Comparison of ENCODE assay signal across 17 mouse cellular contexts in genomic region chr11:81371545-81371944, GRCm38 (mm10).
DNase-seq lines count a peak whose midpoint lies in the region; ATAC-seq and TF ChIP-seq lines count a peak whose summit lies in the region.
"Had no signal": no experiment of that assay in that cellular context is flagged by ENCODE, and none has a peak within 500 bp of the region (broad histone marks: within the 10 kb centered on the region; RNA-seq: fewer than 3 reads in every experiment).

No protein-coding gene starts in this region.

- no peak overlapping the region for H3K4me3 ChIP-seq in lung, embryonic 14.5 days (ENCODE audit: low read depth, low read length)
- H3K4me3 ChIP-seq in embryonic facial prominence, embryonic 10.5 days = no peak overlapping the region
- no peak overlapping the region for H3K4me3 ChIP-seq in stomach, postnatal 0 days (ENCODE audit: low read depth, low read length)
- H3K4me3 ChIP-seq: forebrain, embryonic 12.5 days; heart, embryonic 10.5 days; liver, embryonic 13.5 days; megakaryocyte, embryonic 14.5 days; neural tube, embryonic 12.5 days had no signal

- H3K9ac ChIP-seq in lung, embryonic 14.5 days = no peak overlapping the region
- no peak overlapping the region for H3K9ac ChIP-seq in stomach, postnatal 0 days (ENCODE audit: low read length)
- H3K9ac ChIP-seq: forebrain, embryonic 12.5 days; liver, embryonic 13.5 days; neural tube, embryonic 12.5 days had no signal

- no peak for ATAC-seq in cerebellum, adult (ENCODE audit: insufficient number of reproducible peaks, low FRiP score, low TSS enrichment)
- no peak for ATAC-seq in lung, embryonic 14.5 days (ENCODE audit: insufficient read depth)
- no peak for ATAC-seq in stomach, postnatal 0 days (ENCODE audit: low FRiP score, low TSS enrichment)
- ATAC-seq: activated CD4-positive, CD25-positive, alpha-beta regulatory T cell, adult 4 months; inflammation-experienced regulatory T-cells, adult 6 months had no signal

- no peak overlapping the region for H3K4me2 ChIP-seq in lung, embryonic 14.5 days
- H3K4me2 ChIP-seq in stomach, postnatal 0 days (replicated peaks; ENCODE audit: low read depth) = no peak overlapping the region
- H3K4me2 ChIP-seq: forebrain, embryonic 12.5 days; liver, embryonic 13.5 days; neural tube, embryonic 12.5 days had no signal

- intact Hi-C loops in left cerebral cortex, postnatal 14 days (cut with DNase I) = loop anchor here (10.0 kb wide), 2 partner anchors 93 to 243 kb away; no protein-coding TSS in a partner anchor

- peak; percentile 26 to 31 for DNase-seq in cerebellum, postnatal 10 days
- peak; percentile 69 for DNase-seq in lung, embryonic 14.5 days
- no peak for DNase-seq in lung, postnatal 14 days
- no peak for DNase-seq in embryonic facial prominence, embryonic 10.5 days (ENCODE audit: low spot score)
- DNase-seq in kidney, postnatal 25 days = peak; percentile 63 to 73
- DNase-seq in left cerebral cortex, postnatal 14 days (ENCODE audit: low spot score in 2 of 2) = no peak
- no peak for DNase-seq in stomach, postnatal 0 days (ENCODE audit: low spot score)
- DNase-seq: liver, embryonic 13.5 days; right cerebral cortex, postnatal 4 days had no signal

- no peaks in the 10 kb centered on the region for H3K9me3 ChIP-seq in lung, embryonic 14.5 days (ENCODE audit: low read depth, low read length)
- H3K9me3 ChIP-seq in embryonic facial prominence, embryonic 10.5 days = no peaks in the 10 kb centered on the region
- H3K9me3 ChIP-seq in stomach, postnatal 0 days (ENCODE audit: control insufficient read depth, low read length) = no peaks in the 10 kb centered on the region
- H3K9me3 ChIP-seq: forebrain, embryonic 12.5 days; heart, embryonic 10.5 days; liver, embryonic 13.5 days; neural tube, embryonic 12.5 days had no signal

- no peaks in the 10 kb centered on the region for H3K36me3 ChIP-seq in lung, embryonic 14.5 days (ENCODE audit: insufficient read depth)
- no peaks in the 10 kb centered on the region for H3K36me3 ChIP-seq in embryonic facial prominence, embryonic 10.5 days (replicated peaks)
- H3K36me3 ChIP-seq in stomach, postnatal 0 days (ENCODE audit: control insufficient read depth, insufficient read depth, low read length) = no peaks in the 10 kb centered on the region
- H3K36me3 ChIP-seq: forebrain, embryonic 12.5 days; G1E; heart, embryonic 10.5 days; liver, embryonic 13.5 days; neural tube, embryonic 12.5 days had no signal

- WGBS in lung, embryonic 14.5 days = 18% methylated on average over 8 of the region's 8 CpGs
- WGBS in embryonic facial prominence, embryonic 10.5 days = 41% methylated on average over 8 of the region's 8 CpGs
- WGBS in stomach, postnatal 0 days = 39% methylated on average over 8 of the region's 8 CpGs

- no peak for TF ChIP-seq EP300 in stomach, postnatal 0 days (optimal IDR thresholded peaks at IDR 0.05)

- no peaks in the 10 kb centered on the region for H3K27me3 ChIP-seq in lung, embryonic 14.5 days (ENCODE audit: insufficient read depth, low read length)
- H3K27me3 ChIP-seq in embryonic facial prominence, embryonic 10.5 days (replicated peaks; ENCODE audit: low read depth, poor library complexity, severe bottlenecking) = no peaks in the 10 kb centered on the region
- no peaks in the 10 kb centered on the region for H3K27me3 ChIP-seq in stomach, postnatal 0 days (ENCODE audit: control insufficient read depth, insufficient read depth, low read length)
- H3K27me3 ChIP-seq: forebrain, embryonic 12.5 days; liver, embryonic 13.5 days; megakaryocyte, embryonic 14.5 days; neural tube, embryonic 12.5 days had no signal

- TF ChIP-seq CTCF in lung, embryonic 14.5 days (IDR thresholded peaks at IDR 0.05; ENCODE audit: low read depth) = no peak
- no peak for TF ChIP-seq CTCF in stomach, postnatal 0 days (IDR thresholded peaks at IDR 0.05; ENCODE audit: low read depth)

- no peaks in the 10 kb centered on the region; the same call in 1 of the 2 replicates for H3K4me1 ChIP-seq in lung, embryonic 14.5 days (ENCODE audit: insufficient read depth)
- H3K4me1 ChIP-seq in embryonic facial prominence, embryonic 10.5 days = peaks cover 42% of the 10 kb centered on the region
- no peaks in the 10 kb centered on the region for H3K4me1 ChIP-seq in stomach, postnatal 0 days (replicated peaks; ENCODE audit: control insufficient read depth, insufficient read depth)
- H3K4me1 ChIP-seq: liver, embryonic 13.5 days; megakaryocyte, embryonic 14.5 days had no signal

- no peak overlapping the region for H3K27ac ChIP-seq in lung, embryonic 14.5 days (ENCODE audit: low read depth)
- peak overlapping the region; percentile 24; the same call in 1 of the 2 replicates for H3K27ac ChIP-seq in embryonic facial prominence, embryonic 10.5 days (replicated peaks)
- H3K27ac ChIP-seq in stomach, postnatal 0 days (replicated peaks) = no peak overlapping the region
- H3K27ac ChIP-seq: forebrain, embryonic 12.5 days; heart, embryonic 10.5 days; liver, embryonic 13.5 days; neural tube, embryonic 12.5 days had no signal

Comparison
In these comparisons a context has a peak if more than half of its experiments do, and no peak if none do; other contexts are left out.
1. DNase-seq: peak in cerebellum, postnatal 10 days (2 of 2), lung, embryonic 14.5 days (single experiment) and kidney, postnatal 25 days (2 of 2); none in lung, postnatal 14 days (single experiment), embryonic facial prominence, embryonic 10.5 days (single experiment), left cerebral cortex, postnatal 14 days (0 of 2) and stomach, postnatal 0 days (single experiment).